Mouse (Mus musculus) ES-Bruce4 (cell line): Measurements from ENCODE around the gene Wdr78. TPM values are rescaled to one million over a fixed set of nuclear protein-coding genes. Genes with fewer than 3 reads are reported as not detected.

Experiments
- H3K27ac ChIP-seq: 2 replicates; pipeline ENCODE4 v1.5.1; 2012; ENCODE audit warnings: low read length, inconsistent platforms; ENCODE audit not compliant: insufficient read depth
- H3K27me3 ChIP-seq: 2 replicates; pipeline ENCODE4 v1.6.1; 2012; ENCODE audit warnings: mild to moderate bottlenecking, low read length, inconsistent platforms; ENCODE audit not compliant: control insufficient read depth, poor library complexity, insufficient read depth, severe bottlenecking
- H3K36me3 ChIP-seq: 2 replicates; pipeline ENCODE4 v1.6.1; 2012; ENCODE audit warnings: inconsistent platforms, mild to moderate bottlenecking, low read length, moderate library complexity; ENCODE audit not compliant: control insufficient read depth, poor library complexity, insufficient read depth, severe bottlenecking
- H3K4me1 ChIP-seq: one replicate; pipeline ENCODE4 v1.8.1; 2011; ENCODE audit warnings: low read length; ENCODE audit not compliant: control insufficient read depth, insufficient read depth
- H3K4me3 ChIP-seq: 2 replicates; pipeline ENCODE4 v1.5.1; 2011; ENCODE audit warnings: low read depth, mild to moderate bottlenecking, low read length
- H3K9ac ChIP-seq: 2 replicates; pipeline ENCODE4 v1.6.1; 2012; ENCODE audit warnings: low read depth, mild to moderate bottlenecking, inconsistent platforms; ENCODE audit not compliant: poor library complexity, severe bottlenecking
- H3K9me3 ChIP-seq: replicated peaks from 2 replicates; pipeline ENCODE4 v1.6.1; 2012; ENCODE audit warnings: mild to moderate bottlenecking, low read length, inconsistent platforms; ENCODE audit not compliant: control insufficient read depth, poor library complexity, insufficient read depth, severe bottlenecking
- CTCF ChIP-seq: IDR thresholded peaks from one replicate; pipeline ENCODE4 v1.8.1; 2011; ENCODE audit warnings: low read depth, low read length
- EP300 ChIP-seq: IDR thresholded peaks from 2 replicates; pipeline ENCODE4 v1.6.1; 2011; ENCODE audit warnings: low read depth, low read length; ENCODE audit not compliant: insufficient read depth
- POLR2A ChIP-seq: IDR thresholded peaks from one replicate; pipeline ENCODE4 v1.8.1; 2011; ENCODE audit warnings: low read length; ENCODE audit not compliant: insufficient read depth
- polyA plus RNA-seq: library from polyadenylated mRNA; stranded (reverse); fragments of >200 nt; gene quantifications from 2 replicates; pipeline ENCODE4 v1.2.4, GENCODE M21; 2011; ENCODE audit warnings: low read depth; ENCODE audit not compliant: missing spikeins, insufficient read depth, insufficient read length

Wdr78 gene
- polyA plus RNA-seq, 1 experiment = 1.8 TPM

DNA sequence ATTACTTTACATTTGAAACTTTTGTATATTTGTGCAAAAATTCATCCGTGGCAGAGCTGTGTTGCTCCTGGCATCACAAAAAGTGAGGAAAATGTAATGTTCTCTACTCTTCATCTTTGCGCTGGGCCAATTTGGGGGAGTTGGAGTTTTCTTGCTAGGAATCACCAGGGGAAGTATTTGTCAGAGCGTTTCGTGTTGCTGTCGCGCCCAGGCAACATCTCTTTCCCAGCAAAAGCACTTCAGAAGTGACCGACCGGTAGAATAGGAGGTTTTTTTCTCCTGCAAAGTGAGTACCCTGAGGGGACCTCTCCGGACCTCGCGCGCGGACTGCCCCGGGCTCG is 4.5 kb upstream of the Wdr78 start:
- Histone ChIP-seq H3K36me3 (peaks cover 5% of the 10 kb centered on the region), H3K27me3 (no peaks in the 10 kb centered on the region), H3K4me3 (peak overlapping the region; percentile 78), H3K27ac (peak overlapping the region; percentile 95), H3K9ac (peak overlapping the region; percentile 99), H3K9me3 (no peaks in the 10 kb centered on the region), H3K4me1 (peaks cover 2% of the 10 kb centered on the region)
- TF ChIP-seq EP300 (no peak), CTCF (no peak), POLR2A (no peak)

DNA sequence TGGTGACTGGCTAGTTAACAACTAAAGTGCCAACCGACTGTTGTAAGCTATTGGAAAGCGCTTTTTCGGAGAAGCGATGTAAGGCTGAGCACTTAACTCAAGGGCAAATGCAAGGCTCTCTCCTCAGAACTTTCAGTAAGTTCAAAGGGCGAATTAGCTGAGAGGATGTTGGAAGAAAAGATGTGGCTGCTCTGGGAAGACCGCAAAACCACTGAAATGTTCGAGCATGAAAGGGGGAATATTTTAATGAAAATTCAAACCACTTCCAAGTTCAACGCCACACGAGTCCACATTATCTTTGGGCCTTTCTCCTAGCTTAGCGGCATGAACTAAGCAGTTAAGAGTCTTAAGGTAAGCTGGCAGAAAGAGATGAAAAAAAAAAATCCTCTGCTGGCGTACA is 953 bp downstream of the Wdr78 start:
- Histone ChIP-seq H3K27ac (0 out of 2 replicates have a peak overlapping the region, but pooled peaks have one; percentile 4), H3K9me3 (no peaks in the 10 kb centered on the region), H3K4me1 (peaks cover 2% of the 10 kb centered on the region), H3K4me3 (peak overlapping the region; percentile 53), H3K36me3 (peaks cover 5% of the 10 kb centered on the region), H3K9ac (peak overlapping the region; percentile 79), H3K27me3 (no peaks in the 10 kb centered on the region)
- TF ChIP-seq POLR2A (no peak), CTCF (no peak), EP300 (no peak)

DNA sequence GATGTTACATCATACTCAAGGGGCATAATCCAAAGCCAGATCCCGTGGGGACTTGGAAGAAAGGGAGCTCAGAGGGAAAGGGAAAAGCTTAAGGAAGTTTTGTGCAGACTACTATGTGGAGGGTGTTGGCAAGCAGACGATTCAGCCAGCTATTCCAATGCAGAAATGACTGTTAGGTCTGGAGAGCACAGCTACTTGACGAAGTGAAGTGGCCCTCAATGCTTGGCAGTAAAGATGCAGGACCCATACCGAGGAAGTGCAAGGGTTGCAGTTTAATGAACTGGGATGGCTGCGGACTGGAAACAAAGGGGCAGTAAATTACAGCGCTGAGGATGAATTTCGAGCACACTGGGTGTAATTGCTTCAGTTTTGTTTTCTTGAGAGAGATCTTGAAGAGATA is 1.7 kb downstream of the Wdr78 start:
- TF ChIP-seq CTCF (no peak), EP300 (no peak), POLR2A (no peak)
- Histone ChIP-seq H3K36me3 (peaks cover 5% of the 10 kb centered on the region), H3K4me3 (no peak overlapping the region), H3K27me3 (no peaks in the 10 kb centered on the region), H3K9ac (peak overlapping the region; percentile 79; the same call in 1 of the 2 replicates), H3K9me3 (no peaks in the 10 kb centered on the region), H3K4me1 (peaks cover 2% of the 10 kb centered on the region), H3K27ac (no peak overlapping the region)

DNA sequence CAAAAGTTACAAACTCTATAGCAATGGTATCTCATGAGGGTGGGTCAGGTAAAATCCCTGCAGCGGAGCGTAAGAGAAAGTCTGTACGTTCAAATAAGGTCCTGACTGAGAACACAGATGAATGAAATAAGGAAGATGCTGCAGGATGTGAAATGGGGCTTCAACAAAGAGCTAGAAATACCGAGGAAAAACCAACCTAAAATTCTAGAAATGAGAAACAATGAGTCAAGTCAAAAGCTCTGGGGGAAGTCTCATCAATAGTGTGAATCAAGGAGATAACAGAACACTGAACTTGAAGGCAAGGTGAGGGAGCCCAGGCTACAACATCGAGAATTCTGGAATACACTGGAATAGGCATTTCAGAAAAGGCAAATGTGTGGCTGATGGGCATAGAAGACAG is 15.8 kb downstream of the Wdr78 start:
- TF ChIP-seq EP300 (no peak), POLR2A (no peak), CTCF (no peak)
- H3K27ac ChIP-seq = no peak overlapping the region

DNA sequence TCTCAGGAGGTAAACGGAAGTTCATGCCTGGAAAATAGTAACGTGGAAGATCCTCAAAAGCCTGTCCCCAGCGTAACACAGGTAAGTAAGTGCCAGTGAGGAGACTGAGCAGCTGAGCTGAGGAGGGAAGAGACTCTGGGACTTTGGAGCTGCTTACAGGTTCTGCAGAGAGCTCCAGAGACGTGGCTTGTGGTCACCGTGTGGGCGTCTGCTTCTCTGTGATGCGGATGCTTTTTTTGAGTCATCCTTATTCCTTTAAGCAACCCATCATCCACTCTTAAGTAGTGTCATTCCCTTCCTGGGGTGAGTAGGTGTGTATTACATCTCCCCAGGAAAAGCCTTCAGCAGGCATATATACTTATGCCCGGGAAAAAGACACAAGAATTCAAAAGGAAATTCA is 18.4 kb downstream of the Wdr78 start:
- no peak overlapping the region for H3K4me3 ChIP-seq
- H3K9me3 ChIP-seq = no peaks in the 10 kb centered on the region
- H3K27ac ChIP-seq = no peak overlapping the region
- H3K27me3 ChIP-seq = no peaks in the 10 kb centered on the region
- no peaks in the 10 kb centered on the region for H3K4me1 ChIP-seq
- H3K36me3 ChIP-seq = no peaks in the 10 kb centered on the region
- TF ChIP-seq CTCF (no peak), EP300 (no peak), POLR2A (no peak)
- no peak overlapping the region for H3K9ac ChIP-seq

More for the DNA sequence above, 15.8 kb downstream of the Wdr78 start:
- no peaks in the 10 kb centered on the region for H3K27me3 ChIP-seq
- no peaks in the 10 kb centered on the region for H3K36me3 ChIP-seq
- H3K4me3 ChIP-seq = no peak overlapping the region
- H3K9me3 ChIP-seq = no peaks in the 10 kb centered on the region
- no peak overlapping the region for H3K9ac ChIP-seq
- no peaks in the 10 kb centered on the region for H3K4me1 ChIP-seq

DNA sequence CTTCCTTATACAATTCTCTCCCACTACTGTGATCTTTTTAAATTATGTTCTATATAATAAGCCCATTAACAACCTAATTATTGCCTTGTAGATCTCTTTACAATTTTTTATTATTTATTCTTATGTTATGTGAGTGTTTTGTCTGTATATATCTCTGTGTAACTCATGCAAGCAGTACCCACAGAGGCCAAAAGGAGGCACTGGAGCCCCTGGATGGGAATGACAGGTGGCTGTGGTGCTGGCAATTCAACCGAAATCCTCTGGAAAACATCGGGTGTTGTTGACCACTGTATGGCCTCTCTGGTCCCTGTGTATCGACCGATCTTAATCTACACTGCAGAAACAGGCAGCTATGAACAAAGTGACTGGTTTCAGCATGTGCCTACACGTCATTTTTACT is 29.1 kb downstream of the Wdr78 start:
- no peak overlapping the region for H3K27ac ChIP-seq
- no peaks in the 10 kb centered on the region for H3K36me3 ChIP-seq
- no peaks in the 10 kb centered on the region for H3K27me3 ChIP-seq
- H3K9ac ChIP-seq = no peak overlapping the region
- H3K4me1 ChIP-seq = no peaks in the 10 kb centered on the region
- TF ChIP-seq EP300 (no peak), CTCF (peak; percentile 26), POLR2A (no peak)
- no peaks in the 10 kb centered on the region for H3K9me3 ChIP-seq
- no peak overlapping the region for H3K4me3 ChIP-seq
